Mouse (Mus musculus) layer of hippocampus, adult 2 months (tissue): ENCODE data around the gene 4933403O08Rik. TPM values are rescaled to one million over a fixed set of nuclear protein-coding genes. Genes with fewer than 3 reads are reported as not detected.

ENCODE experiments used
- DNase-seq, 2 experiments: peaks; one replicate each; pipeline ENCODE4 v3.0.0; 2022; ENCODE audit warnings: low spot score in 2 of 2
- H3K27ac ChIP-seq: fragments of 200-600 bp; 2 replicates; pipeline ENCODE4 v1.8.1; 2022
- H3K4me3 ChIP-seq: fragments of 200-600 bp; 2 replicates; pipeline ENCODE4 v1.8.1; 2022; ENCODE audit warnings: mild to moderate bottlenecking
- CTCF ChIP-seq: fragments of 200-600 bp; conservative IDR thresholded peaks from 2 replicates; pipeline ENCODE4 v1.8.1; 2022; ENCODE audit warnings: antibody characterized with exemption, mild to moderate bottlenecking, moderate library complexity
- long read RNA-seq, 2 experiments: library from polyadenylated mRNA; stranded (forward); transcript quantifications; one replicate each; pipeline ENCODE4 v2.0.0; 2021; ENCODE audit warnings: borderline mapping rate in 2 of 2
- total RNA-seq, 2 experiments: library from RNA; stranded (reverse); gene quantifications; 2 replicates each; pipeline ENCODE4 v1.2.3; 2021

4933403O08Rik gene
- not detected for total RNA-seq
- long read RNA-seq, experiment 1: 0 reads
- long read RNA-seq, experiment 2: 0 reads

GRCm38 (mm10) chrX:112238749-112239148, at the start of gene 4933403O08Rik:
Gene 4933403O08Rik (plus strand): TSS chrX:112239049.
- no peak for DNase-seq

DNA sequence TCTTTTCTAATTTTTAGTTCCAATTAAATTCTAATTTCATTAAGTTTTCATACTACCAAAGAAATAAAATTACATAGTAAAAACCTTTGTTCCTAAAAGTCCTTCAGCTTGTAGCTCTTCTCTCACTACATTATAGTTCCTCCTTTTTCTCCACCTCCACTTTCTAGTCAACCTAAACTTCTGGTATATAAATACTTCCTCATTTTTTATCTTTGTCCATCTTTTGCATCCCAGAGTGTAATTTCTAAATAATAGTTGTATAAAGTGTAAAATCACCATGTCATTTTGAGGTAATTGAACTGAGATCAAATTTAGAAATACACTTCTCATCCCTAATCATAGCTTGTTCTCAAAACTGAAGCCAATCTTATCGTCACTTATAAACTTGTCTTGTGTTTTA, 4.1 kb downstream of the 4933403O08Rik start:
- H3K4me3 ChIP-seq: no peak overlapping the region
- no peak for TF ChIP-seq CTCF
- no peak for DNase-seq
- no peak overlapping the region for H3K27ac ChIP-seq

More at GRCm38 (mm10) chrX:112238749-112239148, at the start of gene 4933403O08Rik:
- H3K4me3 ChIP-seq: no peak within 1 kb of the TSS
- no peak within 1 kb of the TSS for H3K27ac ChIP-seq
- no peak for TF ChIP-seq CTCF

GRCm38 (mm10) chrX:112255513-112255912, 16.7 kb downstream of the 4933403O08Rik start:
- TF ChIP-seq CTCF: no peak
- no peak overlapping the region for H3K27ac ChIP-seq
- H3K4me3 ChIP-seq: no peak overlapping the region
- peak; percentile 8 for DNase-seq

DNA sequence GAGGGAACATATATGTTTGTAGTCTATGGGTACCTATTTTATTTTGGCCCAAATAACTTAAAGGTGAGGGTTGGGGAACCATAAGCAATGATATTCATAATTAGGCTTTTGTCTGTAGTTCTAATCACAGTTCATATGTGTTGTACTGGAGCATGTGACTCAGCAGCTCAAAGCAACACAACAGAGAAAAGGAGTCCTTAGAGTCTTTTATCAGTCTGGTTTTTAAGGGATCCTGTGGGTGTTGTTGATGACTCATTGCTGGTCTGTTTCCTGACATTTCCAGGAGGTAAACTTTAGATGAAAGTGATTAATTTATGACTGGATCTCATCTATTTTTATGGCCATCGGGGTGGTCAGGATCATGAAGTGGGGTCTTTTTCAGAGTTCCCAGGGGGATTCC, 34.7 kb downstream of the 4933403O08Rik start:
- no peak for DNase-seq
- Histone ChIP-seq H3K27ac (no peak overlapping the region), H3K4me3 (no peak overlapping the region)
- TF ChIP-seq CTCF: no peak

Other genes with a start within 250 kb of the 4933403O08Rik start
- not detected for gene Tex16, start 228.0 kb upstream of the 4933403O08Rik start, total RNA-seq
- 1 to 10 TPM; 6.0 to 6.9 TPM for gene Apool, start 72.3 kb downstream of the 4933403O08Rik start, total RNA-seq
- gene Satl1, start 167.7 kb downstream of the 4933403O08Rik start, total RNA-seq: not detected